Mouse (Mus musculus): ENCODE data around the gene Cfap97d2.
"Not testable (repeated sequence)": the region's sequence is repeated elsewhere in the genome, so short reads cannot be mapped to it uniquely, and the experiment has no call there.

Gene Cfap97d2

DNA sequence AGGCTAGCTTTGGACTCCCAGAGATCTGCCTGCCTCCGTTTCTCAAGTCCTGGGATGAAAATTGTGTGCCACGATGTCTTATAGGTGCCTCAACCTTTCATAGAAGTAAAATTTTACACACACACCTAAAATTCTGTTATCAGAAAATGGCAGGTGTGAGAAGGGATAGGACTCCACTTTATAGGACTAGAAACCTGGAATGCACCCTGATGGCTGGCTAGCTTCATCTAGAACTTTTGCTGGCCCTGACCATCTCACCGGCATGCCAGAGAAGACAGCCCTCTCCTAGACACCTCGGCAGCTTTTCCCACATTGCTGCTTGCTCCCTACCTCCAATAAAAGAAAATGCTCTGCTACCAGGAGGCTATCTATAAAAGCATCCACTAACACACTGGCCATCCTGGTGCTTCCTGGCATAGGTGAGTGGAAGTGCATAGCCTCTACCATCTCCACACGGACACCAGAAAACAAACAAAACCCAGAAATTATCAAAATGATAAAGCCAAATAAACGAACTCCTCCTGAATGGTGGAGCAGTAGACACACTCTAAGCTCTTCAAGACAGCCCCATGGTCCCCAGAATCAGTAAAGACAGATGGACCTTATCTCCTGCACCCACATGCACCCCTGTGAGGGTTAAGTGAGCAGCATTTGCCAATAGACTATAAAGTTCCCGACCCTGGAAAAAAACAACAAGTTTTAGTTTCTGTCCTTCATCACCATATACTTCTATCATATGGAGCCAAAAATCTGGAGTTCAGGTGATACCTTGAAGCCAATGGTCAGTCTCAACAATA, 35.3 kb downstream of the Cfap97d2 start:
- no peak for DNase-seq (ENCODE audit: low read depth, low spot score)

DNA sequence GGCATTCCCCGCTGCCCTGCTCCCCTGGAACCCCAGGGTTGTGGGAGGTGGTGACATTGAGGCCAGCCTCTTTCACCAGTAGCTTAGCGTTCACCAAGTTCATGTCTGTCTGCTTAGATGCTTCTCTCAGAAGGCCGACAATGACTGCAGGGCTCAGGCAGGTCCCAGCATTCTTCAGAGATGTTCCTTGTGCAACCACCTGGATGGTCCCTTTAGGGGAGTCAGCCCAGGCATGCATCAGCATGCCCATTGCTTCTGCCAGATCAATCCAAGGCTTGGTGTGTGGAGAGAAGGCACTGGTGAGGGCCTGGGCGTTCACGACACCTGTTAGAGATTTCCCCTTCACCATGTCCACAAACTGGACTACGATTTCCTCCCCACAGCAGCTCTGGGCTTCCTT, 40.5 kb downstream of the Cfap97d2 start:
- DNase-seq (ENCODE audit: low read depth, low spot score), result not testable (repeated sequence)

DNA sequence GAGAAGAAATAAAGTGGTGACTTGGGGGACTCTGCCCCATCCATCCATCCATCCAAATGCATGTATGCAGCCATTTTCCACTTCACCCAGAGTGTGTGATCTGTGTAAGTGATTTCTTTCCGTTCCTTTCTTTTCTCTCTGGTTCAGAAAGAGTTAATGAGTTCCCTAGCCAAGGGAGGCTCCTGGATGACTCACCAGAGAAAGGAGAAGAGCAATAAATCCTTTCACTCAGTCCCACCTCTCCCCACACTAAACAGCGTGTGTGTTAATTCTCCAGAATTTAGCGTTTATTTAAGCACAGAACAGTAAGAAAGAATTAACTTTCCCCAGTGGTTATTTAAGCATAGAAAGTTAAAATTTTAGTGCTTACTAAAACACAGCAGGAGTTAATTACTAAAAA, 41.9 kb downstream of the Cfap97d2 start:
- no peak for DNase-seq (ENCODE audit: low read depth, low spot score)

DNA sequence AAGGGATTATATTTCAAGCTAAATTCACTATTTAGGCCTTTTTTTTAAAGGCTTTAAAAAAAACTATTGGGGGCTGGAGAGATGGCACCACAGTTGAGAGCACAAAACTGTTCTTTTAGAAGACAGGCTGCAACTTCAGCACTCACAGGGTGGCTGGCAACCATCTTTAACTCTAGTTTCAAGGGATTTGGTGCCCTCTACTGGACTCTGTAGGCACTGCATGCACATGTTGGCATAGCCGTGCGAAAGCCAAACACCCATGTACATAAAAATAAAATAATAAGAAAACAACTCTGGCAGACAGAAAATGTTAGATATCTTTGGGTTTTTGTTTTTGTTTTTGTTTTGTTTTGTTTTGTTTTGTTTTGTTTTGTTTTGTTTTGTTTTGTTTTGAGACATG, 48.0 kb downstream of the Cfap97d2 start:
- DNase-seq (ENCODE audit: low read depth, low spot score), result peak; percentile 88

DNA sequence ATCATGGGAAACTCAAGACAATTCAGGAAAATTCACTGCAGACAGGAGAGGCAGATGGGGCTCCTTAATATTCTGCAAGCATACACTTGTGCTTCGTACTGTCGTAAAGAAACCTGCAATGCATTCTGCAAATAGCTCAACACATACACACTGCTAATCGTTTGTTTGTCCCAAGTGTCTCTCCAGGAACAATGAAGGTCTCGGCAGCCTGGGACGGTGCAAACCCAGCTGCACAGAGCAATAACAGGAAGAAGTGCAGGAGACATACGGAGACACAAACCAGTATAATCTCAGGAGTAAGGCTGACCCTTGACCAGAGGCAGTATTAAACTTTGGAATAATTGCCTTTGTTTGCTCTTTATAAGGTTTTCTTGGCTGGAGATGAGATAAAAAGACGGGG, 50.8 kb downstream of the Cfap97d2 start:
- DNase-seq (ENCODE audit: low read depth, low spot score), result no peak

DNA sequence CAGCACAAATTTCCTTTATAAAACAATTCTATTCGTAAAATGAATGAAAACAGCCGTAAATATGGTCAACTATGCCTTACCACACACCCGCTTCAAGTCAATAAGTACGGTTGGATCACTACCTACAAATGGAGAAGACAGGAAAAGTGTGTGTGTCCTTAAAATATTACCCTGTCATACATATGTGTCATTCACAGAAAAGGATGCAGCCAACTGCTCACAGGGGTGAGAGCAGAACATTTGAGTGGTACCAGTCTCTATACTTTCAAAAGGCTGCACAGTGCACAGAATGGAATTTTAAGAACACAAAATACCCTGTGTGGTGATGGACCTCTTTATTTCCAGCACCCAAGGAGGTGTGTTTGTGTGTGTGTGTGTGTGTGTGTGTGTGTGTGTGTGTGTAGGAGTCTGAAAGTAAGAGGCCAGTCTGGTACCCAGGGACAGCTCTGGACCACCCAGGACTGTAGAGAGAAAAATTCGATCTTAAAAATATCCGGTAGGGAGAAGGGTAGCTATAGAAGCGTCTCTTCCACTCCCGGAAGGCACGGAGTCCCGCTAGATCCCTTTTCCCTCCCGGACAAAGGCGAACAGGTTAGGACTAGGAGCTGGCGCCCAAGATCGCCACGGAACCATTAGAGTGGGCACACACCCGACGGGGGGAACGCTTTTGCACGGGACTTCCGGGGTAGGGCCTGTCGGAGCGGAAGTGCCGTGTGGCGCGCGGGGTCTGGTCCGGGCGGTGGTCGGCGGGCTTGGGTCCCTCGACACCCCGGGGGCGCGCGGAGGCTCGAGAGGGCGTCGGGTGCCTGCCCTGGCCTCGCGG, 51.5 kb downstream of the Cfap97d2 start, which contains the start of gene Cdc16:
Cdc16 (plus strand) TSS at position 695 of the 823 bp plus-strand sequence.
- peak; percentile 90 for DNase-seq (ENCODE audit: low read depth, low spot score)

DNA sequence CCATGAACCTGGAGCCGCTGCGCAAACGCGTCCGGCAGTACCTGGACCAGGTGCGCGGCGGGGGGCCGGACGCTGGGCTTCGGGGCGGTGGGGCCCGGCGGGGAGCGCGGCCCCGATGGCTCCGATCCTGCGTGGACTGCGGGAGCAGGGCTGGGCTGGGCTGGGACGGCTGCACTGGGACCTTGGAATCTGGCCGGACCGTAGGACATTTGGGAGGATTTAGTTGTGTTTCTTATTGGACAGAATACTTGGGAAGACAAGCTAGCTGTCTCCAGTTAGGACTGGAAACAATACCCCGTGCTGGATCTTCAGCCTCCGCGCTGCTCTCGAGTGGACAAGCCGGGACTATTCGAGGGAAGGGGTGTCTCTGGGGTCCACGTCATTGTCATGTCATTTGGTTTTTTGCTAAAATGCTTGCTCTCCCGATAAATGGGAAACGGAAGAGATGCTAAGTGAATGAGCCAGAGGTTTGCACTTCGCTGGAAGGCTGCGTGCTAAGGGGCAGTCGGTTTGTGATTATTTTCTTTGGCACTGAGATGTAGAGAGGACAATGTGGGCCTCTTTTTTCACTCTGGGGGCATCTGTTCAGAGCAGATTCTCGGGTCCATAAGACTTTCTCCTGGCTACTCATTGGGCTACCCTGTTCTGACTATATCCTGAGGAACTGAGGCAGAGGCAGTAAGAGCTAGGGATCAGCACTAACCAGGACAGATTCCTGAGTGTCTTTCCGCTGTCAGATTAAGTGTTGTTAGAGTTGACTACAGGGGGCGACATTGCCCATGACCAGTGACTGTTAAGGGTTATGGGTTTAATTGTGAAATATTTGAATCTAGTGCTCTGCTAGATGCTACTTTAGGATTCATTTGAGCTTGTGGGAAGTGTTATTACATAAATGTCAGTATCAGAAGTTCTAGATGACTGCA, 52.4 kb downstream of the Cfap97d2 start:
- DNase-seq (ENCODE audit: low read depth, low spot score), result peak; percentile 80

DNA sequence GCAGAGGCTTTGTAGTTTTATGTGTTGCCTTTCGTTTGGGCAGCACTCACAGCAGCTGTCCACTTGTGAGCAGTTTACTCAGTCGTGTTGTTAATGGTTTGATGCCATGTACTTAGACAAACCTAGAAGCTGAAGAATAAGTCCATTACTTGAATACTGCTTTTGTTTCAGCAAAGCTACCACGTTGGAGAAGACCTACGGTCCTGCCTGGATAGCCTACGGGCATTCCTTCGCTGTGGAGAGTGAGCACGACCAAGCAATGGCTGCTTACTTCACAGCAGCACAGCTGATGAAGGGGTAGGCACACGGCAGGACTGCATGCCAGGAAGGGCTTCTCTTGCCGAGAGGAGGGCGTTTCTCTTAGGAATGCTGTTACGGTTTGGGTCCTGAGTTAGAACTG, 63.5 kb downstream of the Cfap97d2 start:
- DNase-seq (ENCODE audit: low read depth, low spot score), result no peak

DNA sequence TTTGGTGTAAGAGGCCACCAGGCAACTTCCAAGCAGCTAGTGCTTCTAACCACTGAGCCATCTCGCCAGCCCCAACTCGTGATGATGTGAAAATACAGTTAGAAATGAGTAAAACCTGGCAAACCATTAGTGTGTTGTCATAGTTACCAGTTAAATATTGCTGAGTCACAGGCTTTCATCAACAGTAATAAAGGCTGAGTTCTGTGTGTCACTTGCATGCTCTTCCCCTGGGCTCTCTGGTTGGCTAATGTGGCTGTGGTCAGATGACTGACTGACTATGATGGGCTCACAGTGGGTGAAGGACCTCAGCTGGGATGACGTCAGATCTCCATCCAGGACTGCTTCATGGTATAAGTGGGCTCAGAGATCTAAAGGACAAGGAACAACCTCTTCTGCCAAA, 74.8 kb downstream of the Cfap97d2 start:
- no peak for DNase-seq (ENCODE audit: low read depth, low spot score)

DNA sequence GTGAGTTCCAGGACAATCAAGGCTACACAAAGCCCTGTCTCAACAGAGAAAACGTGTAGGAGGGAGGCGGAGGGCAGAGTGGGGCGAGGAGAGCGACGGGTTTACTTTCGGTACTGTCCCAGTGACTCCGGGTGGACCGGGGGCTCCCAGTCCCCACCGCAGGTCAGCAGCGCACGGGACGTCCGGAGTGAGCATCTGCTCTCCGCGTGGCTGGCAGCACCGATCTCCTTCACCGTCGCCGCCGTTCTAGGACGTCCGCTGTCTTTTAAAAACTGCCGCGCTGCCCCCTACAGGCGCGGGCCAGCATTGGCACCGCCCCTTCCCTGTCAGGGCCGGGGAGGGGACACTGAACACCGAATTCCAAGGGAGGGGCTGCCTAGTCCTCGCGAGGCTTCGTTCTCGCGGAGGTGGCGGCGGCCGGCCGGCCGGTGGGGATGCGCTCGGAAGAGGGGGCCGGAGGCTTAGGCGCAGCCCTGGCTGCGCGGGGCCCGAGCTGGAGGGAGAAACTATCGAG, 79.6 kb downstream of the Cfap97d2 start, which contains the start of gene Upf3a:
Upf3a (plus strand) TSS at position 366 of the 514 bp plus-strand sequence.
- DNase-seq (ENCODE audit: low read depth, low spot score), result peak; percentile 96

DNA sequence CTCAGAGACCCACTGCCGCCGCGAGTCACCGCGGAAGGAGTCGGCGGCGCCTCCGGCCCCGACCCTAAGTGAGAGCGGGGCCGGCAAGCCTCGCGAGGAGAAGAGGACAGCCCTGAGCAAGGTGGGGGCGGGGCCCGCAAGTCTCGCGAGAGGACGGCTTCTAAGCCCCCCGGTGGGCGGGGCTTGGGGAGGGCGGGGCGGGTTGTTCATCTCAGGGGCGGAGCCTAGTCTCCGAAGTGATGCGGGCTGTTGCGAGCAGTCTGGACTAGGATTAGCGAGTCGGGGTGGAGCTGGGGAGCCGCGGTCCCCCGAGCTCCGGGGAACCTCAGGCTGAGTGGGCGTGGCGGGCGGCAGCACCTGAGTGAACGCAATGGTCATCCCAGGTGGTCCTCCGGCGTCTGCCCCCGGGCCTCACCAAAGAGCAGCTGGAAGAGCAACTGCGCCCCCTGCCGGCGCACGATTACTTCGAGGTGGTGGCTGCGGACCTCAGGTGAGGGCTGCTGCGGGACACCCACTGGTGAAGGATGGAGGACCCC, 80.1 kb downstream of the Cfap97d2 start:
- DNase-seq (ENCODE audit: low read depth, low spot score), result peak; percentile 99

DNA sequence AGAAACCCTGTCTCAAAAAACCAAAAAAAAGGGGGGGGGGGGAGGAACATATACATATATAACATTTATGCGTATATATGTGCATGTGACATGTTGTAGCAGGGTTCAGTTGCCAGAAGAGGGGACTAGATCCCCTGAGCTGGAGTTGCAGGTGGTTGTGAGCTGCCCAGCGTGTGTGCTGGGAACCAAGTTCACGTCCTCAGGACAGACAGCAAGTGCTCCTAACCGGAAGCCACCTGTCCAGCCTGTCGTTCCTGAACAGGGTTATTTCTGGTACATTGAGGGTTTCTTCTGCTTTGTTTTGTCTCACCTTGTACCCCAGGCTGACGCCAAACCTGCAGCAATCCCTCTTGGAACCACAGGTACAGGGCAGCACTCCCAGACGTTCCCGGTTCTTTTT, 83.9 kb downstream of the Cfap97d2 start:
- DNase-seq (ENCODE audit: low read depth, low spot score), result no peak

Measured in CD4-positive, CD25-positive, alpha-beta regulatory T cell, adult 2 months (primary cell).